Mouse (Mus musculus): ENCODE data around the gene Ucn.

GRCm38 (mm10) chr5:31138241-31138967 is at the start of gene Ucn:
- TF ChIP-seq POLR2A (IDR thresholded peaks at IDR 0.05; ENCODE audit: borderline replicate concordance, extremely low read depth, insufficient read depth, insufficient read length, poor library complexity, severe bottlenecking) (no peak), CTCF (IDR thresholded peaks at IDR 0.05; ENCODE audit: borderline replicate concordance, extremely low read depth, insufficient read depth, insufficient read length) (no peak)

Measured in brain, embryonic 14.5 days (tissue).